Mouse (Mus musculus): ENCODE measurements around the gene Furin. TPM values are rescaled to one million over a fixed set of nuclear protein-coding genes. Genes with fewer than 3 reads are reported as not detected.
A peak's percentile ranks its signal among the peaks of the same experiment; 100 is the strongest.

Furin gene
- polyA plus RNA-seq, 2 experiments from 2014 or later, result 5.5 to 7.3 TPM

GRCm38 (mm10) chr7:80371041-80371751 lies 34.0 kb downstream of the Furin start, which contains the start of gene Man2a2:
Gene Man2a2 (minus strand): TSS chr7:80371375.
- ATAC-seq, result peak; percentile 34

- peak; percentile 76 for ATAC-seq
These were observed 34.6 kb downstream of the Furin start for GRCm38 (mm10) chr7:80370649-80371040.

- peak; percentile 22 for ATAC-seq
These were observed 35.2 kb downstream of the Furin start for GRCm38 (mm10) chr7:80369967-80370431.

- ATAC-seq, result peak; percentile 9
These were observed 35.8 kb downstream of the Furin start for GRCm38 (mm10) chr7:80369461-80369860.

GRCm38 (mm10) chr7:80368635-80369421 lies 36.4 kb downstream of the Furin start:
- ATAC-seq, result peak; percentile 38

- no peak for ATAC-seq
These were observed 37.2 kb downstream of the Furin start for GRCm38 (mm10) chr7:80368009-80368408.

GRCm38 (mm10) chr7:80367232-80367631 lies 38.0 kb downstream of the Furin start:
- no peak for ATAC-seq

GRCm38 (mm10) chr7:80365759-80366158 lies 39.5 kb downstream of the Furin start:
- ATAC-seq, result no peak

- ATAC-seq, result no peak
These were observed 44.8 kb downstream of the Furin start for GRCm38 (mm10) chr7:80360435-80360834.

- ATAC-seq, result no peak
These were observed 47.2 kb downstream of the Furin start for GRCm38 (mm10) chr7:80358039-80358438.

GRCm38 (mm10) chr7:80357156-80357555 lies 48.1 kb downstream of the Furin start:
- ATAC-seq, result no peak

- ATAC-seq, result no peak
These were observed 48.9 kb downstream of the Furin start for GRCm38 (mm10) chr7:80356351-80356750.

- ATAC-seq, result no peak
These were observed 52.3 kb downstream of the Furin start for GRCm38 (mm10) chr7:80352920-80353319.

- ATAC-seq, result no peak
These were observed 54.4 kb downstream of the Furin start for GRCm38 (mm10) chr7:80350808-80351207.

GRCm38 (mm10) chr7:80347670-80348586 lies 57.3 kb downstream of the Furin start:
- no peak for ATAC-seq

GRCm38 (mm10) chr7:80346830-80347229 lies 58.4 kb downstream of the Furin start:
- no peak for ATAC-seq

GRCm38 (mm10) chr7:80346173-80346572 lies 59.1 kb downstream of the Furin start:
- ATAC-seq, result no peak

GRCm38 (mm10) chr7:80343270-80344018 lies 61.8 kb downstream of the Furin start:
- ATAC-seq, result no peak

GRCm38 (mm10) chr7:80342858-80343257 lies 62.4 kb downstream of the Furin start, which contains the start of gene Hddc3:
Gene Hddc3 (plus strand): TSS chr7:80343104.
- ATAC-seq, result peak; percentile 49

GRCm38 (mm10) chr7:80341793-80342192 lies 63.4 kb downstream of the Furin start:
- ATAC-seq, result no peak

GRCm38 (mm10) chr7:80340793-80341192 lies 64.4 kb downstream of the Furin start, which contains the start of gene Unc45a:
Gene Unc45a (minus strand): TSS chr7:80341005.
- ATAC-seq, result peak; percentile 59

Data from CD4-positive, CD25-positive, alpha-beta regulatory T cell, adult 4 months (primary cell).